Mouse (Mus musculus) intestine, embryonic 16.5 days (tissue): ENCODE data around the gene Chrna9. TPM values are rescaled to one million over a fixed set of nuclear protein-coding genes. Genes with fewer than 3 reads are reported as not detected.
"Not testable (repeated sequence)": the region's sequence is repeated elsewhere in the genome, so short reads cannot be mapped to it uniquely, and the experiment has no call there.

ENCODE experiments used
- ATAC-seq: fragments of 200-750 bp; cut with Nextera tagmentation; 2 replicates; pipeline ENCODE4 v1.8.0; 2017; ENCODE audit warnings: moderate TSS enrichment, moderate library complexity
- H3K27ac ChIP-seq: fragments of 300-500 bp; sonication (generic); 2 replicates; pipeline ENCODE4 v1.5.1; 2014; ENCODE audit warnings: mild to moderate bottlenecking, low read length
- H3K27me3 ChIP-seq: fragments of 300-500 bp; sonication (generic); replicated peaks from 2 replicates; pipeline ENCODE4 v1.6.1; 2014; ENCODE audit warnings: low read length, control low read depth, mixed read lengths; ENCODE audit not compliant: control insufficient read depth, insufficient read depth
- H3K36me3 ChIP-seq: fragments of 300-500 bp; sonication (generic); 2 replicates; pipeline ENCODE4 v1.6.1; 2014; ENCODE audit warnings: low read length, control low read depth; ENCODE audit not compliant: control insufficient read depth, insufficient read depth
- H3K4me1 ChIP-seq: fragments of 300-500 bp; sonication (generic); 2 replicates; pipeline ENCODE4 v1.6.1; 2014; ENCODE audit warnings: low read length, control low read depth, mixed read lengths; ENCODE audit not compliant: control insufficient read depth, insufficient read depth
- H3K4me2 ChIP-seq: fragments of 300-500 bp; sonication (generic); 2 replicates; pipeline ENCODE4 v1.6.1; 2014; ENCODE audit warnings: low read depth, low read length, control low read depth
- H3K4me3 ChIP-seq: fragments of 300-500 bp; sonication (generic); 2 replicates; pipeline ENCODE4 v1.5.1; 2014; ENCODE audit warnings: mild to moderate bottlenecking, low read length
- H3K9ac ChIP-seq: fragments of 300-500 bp; sonication (generic); 2 replicates; pipeline ENCODE4 v1.6.1; 2014; ENCODE audit warnings: low read depth, low read length
- H3K9me3 ChIP-seq: fragments of 300-500 bp; sonication (generic); 2 replicates; pipeline ENCODE4 v1.6.1; 2016; ENCODE audit warnings: low read length, control low read depth; ENCODE audit not compliant: control insufficient read depth
- WGBS: fragments of 180-500 bp; shearing (Covaris S2); extraction: QIAGEN DNeasy Blood & Tissue Kit; methylation state at CpG from one replicate; pipeline ENCODE4 v1.1.7; 2014; 5-methylcytosine and 5-hydroxymethylcytosine counted together
- polyA plus RNA-seq: library from polyadenylated mRNA; unstranded; fragments of >200 nt; fragmentation: Nextera tagmentation; extraction: Ambion mirVana; gene quantifications from 2 replicates; pipeline ENCODE4 v1.2.1, GENCODE M21; 2015

Gene Chrna9
- polyA plus RNA-seq, 1 experiment from 2014 or later = not detected

GRCm38 (mm10) chr5:65965771-65966279, 31.1 kb downstream of the Chrna9 start:
- ATAC-seq = no peak
- H3K9ac ChIP-seq = no peak overlapping the region
- no peak overlapping the region for H3K4me2 ChIP-seq
- H3K4me3 ChIP-seq = no peak overlapping the region
- no peaks in the 10 kb centered on the region for H3K27me3 ChIP-seq
- WGBS = 71% methylated on average over 7 of the region's 7 CpGs
- H3K27ac ChIP-seq = no peak overlapping the region
- no peaks in the 10 kb centered on the region for H3K4me1 ChIP-seq
- H3K9me3 ChIP-seq = no peaks in the 10 kb centered on the region
- H3K36me3 ChIP-seq = no peaks in the 10 kb centered on the region

GRCm38 (mm10) chr5:65967091-65967490, 32.4 kb downstream of the Chrna9 start:
- H3K36me3 ChIP-seq = no peaks in the 10 kb centered on the region
- H3K27me3 ChIP-seq = no peaks in the 10 kb centered on the region
- H3K9ac ChIP-seq = no peak overlapping the region
- H3K4me2 ChIP-seq = no peak overlapping the region
- no peak for ATAC-seq
- no peaks in the 10 kb centered on the region for H3K4me1 ChIP-seq
- H3K9me3 ChIP-seq = no peaks in the 10 kb centered on the region
- no peak overlapping the region for H3K4me3 ChIP-seq
- H3K27ac ChIP-seq = no peak overlapping the region
- WGBS = 63% methylated on average over 12 of the region's 12 CpGs

GRCm38 (mm10) chr5:65968004-65968403, 33.3 kb downstream of the Chrna9 start:
- Histone ChIP-seq H3K36me3 (no peaks in the 10 kb centered on the region), H3K4me3 (no peak overlapping the region), H3K9me3 (no peaks in the 10 kb centered on the region), H3K9ac (no peak overlapping the region), H3K4me1 (no peaks in the 10 kb centered on the region), H3K4me2 (no peak overlapping the region), H3K27ac (no peak overlapping the region), H3K27me3 (no peaks in the 10 kb centered on the region)
- 89% methylated on average over 3 of the region's 3 CpGs for WGBS
- no peak for ATAC-seq

- H3K27ac ChIP-seq = no peak overlapping the region
- no peaks in the 10 kb centered on the region for H3K27me3 ChIP-seq
- ATAC-seq = no peak
- H3K9ac ChIP-seq = no peak overlapping the region
- H3K9me3 ChIP-seq = no peaks in the 10 kb centered on the region
- no peaks in the 10 kb centered on the region for H3K4me1 ChIP-seq
- no peaks in the 10 kb centered on the region for H3K36me3 ChIP-seq
- no peak overlapping the region for H3K4me2 ChIP-seq
- H3K4me3 ChIP-seq = no peak overlapping the region
- WGBS = 59% methylated on average over 2 of the region's 2 CpGs
These were observed 38.5 kb downstream of the Chrna9 start for GRCm38 (mm10) chr5:65973189-65973588.

GRCm38 (mm10) chr5:65975731-65976130, 41.0 kb downstream of the Chrna9 start:
- Histone ChIP-seq H3K27ac (no peak overlapping the region), H3K27me3 (no peaks in the 10 kb centered on the region), H3K9me3 (no peaks in the 10 kb centered on the region), H3K4me3 (no peak overlapping the region), H3K9ac (no peak overlapping the region), H3K4me2 (no peak overlapping the region), H3K36me3 (no peaks in the 10 kb centered on the region), H3K4me1 (no peaks in the 10 kb centered on the region)
- no peak for ATAC-seq
- WGBS = 90% methylated on average over 13 of the region's 13 CpGs

GRCm38 (mm10) chr5:65986426-65986825, 51.7 kb downstream of the Chrna9 start:
- no peak overlapping the region for H3K4me3 ChIP-seq
- no peak overlapping the region for H3K27ac ChIP-seq

GRCm38 (mm10) chr5:65987004-65987403, 52.3 kb downstream of the Chrna9 start:
- not testable (repeated sequence) for H3K27ac ChIP-seq
- WGBS = 71% methylated on average over 3 of the region's 3 CpGs

More at GRCm38 (mm10) chr5:65986426-65986825, 51.7 kb downstream of the Chrna9 start:
- no peak overlapping the region for H3K4me2 ChIP-seq
- no peaks in the 10 kb centered on the region for H3K36me3 ChIP-seq
- H3K27me3 ChIP-seq = no peaks in the 10 kb centered on the region
- 94% methylated on average over 5 of the region's 5 CpGs for WGBS
- no peak overlapping the region for H3K9ac ChIP-seq
- no peaks in the 10 kb centered on the region; the same call in 1 of the 2 replicates for H3K4me1 ChIP-seq
- no peaks in the 10 kb centered on the region for H3K9me3 ChIP-seq
- ATAC-seq = no peak

GRCm38 (mm10) chr5:65991191-65991590, 56.5 kb downstream of the Chrna9 start:
- Histone ChIP-seq H3K4me2 (no peak overlapping the region), H3K27me3 (no peaks in the 10 kb centered on the region), H3K9me3 (no peaks in the 10 kb centered on the region), H3K27ac (0 out of 2 replicates have a peak overlapping the region, but pooled peaks have one; percentile 0), H3K4me3 (no peak overlapping the region), H3K4me1 (no peaks in the 10 kb centered on the region; the same call in 1 of the 2 replicates), H3K36me3 (no peaks in the 10 kb centered on the region), H3K9ac (no peak overlapping the region)
- peak; percentile 89 for ATAC-seq
- 70% methylated on average over 2 of the region's 2 CpGs for WGBS

More at GRCm38 (mm10) chr5:65987004-65987403, 52.3 kb downstream of the Chrna9 start:
- not testable (repeated sequence) for ATAC-seq, H3K27me3 ChIP-seq, H3K4me1 ChIP-seq, H3K9ac ChIP-seq, H3K9me3 ChIP-seq, H3K36me3 ChIP-seq, H3K4me2 ChIP-seq, H3K4me3 ChIP-seq

GRCm38 (mm10) chr5:65994643-65995042, 59.9 kb downstream of the Chrna9 start:
- H3K4me2 ChIP-seq = no peak overlapping the region
- H3K27me3 ChIP-seq = no peaks in the 10 kb centered on the region
- H3K36me3 ChIP-seq = no peaks in the 10 kb centered on the region
- H3K4me3 ChIP-seq = no peak overlapping the region
- no peaks in the 10 kb centered on the region for H3K4me1 ChIP-seq
- no peaks in the 10 kb centered on the region for H3K9me3 ChIP-seq
- no peak overlapping the region for H3K9ac ChIP-seq
- 63% methylated on average over 6 of the region's 6 CpGs for WGBS
- no peak for ATAC-seq
- no peak overlapping the region for H3K27ac ChIP-seq

- ATAC-seq = no peak
- Histone ChIP-seq H3K27ac (no peak overlapping the region), H3K9ac (no peak overlapping the region), H3K36me3 (no peaks in the 10 kb centered on the region), H3K27me3 (no peaks in the 10 kb centered on the region), H3K4me1 (peaks cover 11% of the 10 kb centered on the region), H3K4me3 (no peak overlapping the region), H3K9me3 (no peaks in the 10 kb centered on the region), H3K4me2 (no peak overlapping the region)
These were observed 63.1 kb downstream of the Chrna9 start for GRCm38 (mm10) chr5:65997813-65998212.
